Mouse (Mus musculus) neural tube, embryonic 14.5 days (tissue): ENCODE data around the gene Magix. TPM values are rescaled to one million over a fixed set of nuclear protein-coding genes. Genes with fewer than 3 reads are reported as not detected.

Experiments used
- ATAC-seq: fragments of 200-750 bp; cut with Nextera tagmentation; 2 replicates; pipeline ENCODE4 v1.8.0; 2017; ENCODE audit warnings: low read depth, mild to moderate bottlenecking, moderate TSS enrichment, moderate library complexity
- H3K27ac ChIP-seq: fragments of 300-500 bp; sonication (generic); 2 replicates; pipeline ENCODE4 v1.5.1; 2014; ENCODE audit warnings: low read depth, mild to moderate bottlenecking, control low read depth, low read length, moderate library complexity, mixed read lengths
- H3K27me3 ChIP-seq: fragments of 300-500 bp; sonication (generic); 2 replicates; pipeline ENCODE4 v1.6.1; 2014; ENCODE audit warnings: low read length; ENCODE audit not compliant: control insufficient read depth, insufficient read depth
- H3K36me3 ChIP-seq: fragments of 300-500 bp; sonication (generic); 2 replicates; pipeline ENCODE4 v1.6.1; 2014; ENCODE audit warnings: low read length, mixed read lengths; ENCODE audit not compliant: control insufficient read depth, insufficient read depth
- H3K4me1 ChIP-seq: fragments of 300-500 bp; sonication (generic); 2 replicates; pipeline ENCODE4 v1.6.1; 2014; ENCODE audit warnings: low read length; ENCODE audit not compliant: control insufficient read depth, insufficient read depth
- H3K4me2 ChIP-seq: fragments of 300-500 bp; sonication (generic); 2 replicates; pipeline ENCODE4 v1.6.1; 2014; ENCODE audit warnings: mild to moderate bottlenecking, low read depth, low read length, control low read depth
- H3K4me3 ChIP-seq: fragments of 300-500 bp; sonication (generic); 2 replicates; pipeline ENCODE4 v1.5.1; 2014; ENCODE audit warnings: low read depth, low read length, control low read depth, mixed read lengths
- H3K9ac ChIP-seq: fragments of 300-500 bp; sonication (generic); replicated peaks from 2 replicates; pipeline ENCODE4 v1.6.1; 2014; ENCODE audit warnings: low read depth, mild to moderate bottlenecking, control low read depth, low read length, mixed read lengths
- H3K9me3 ChIP-seq: fragments of 300-500 bp; sonication (generic); 2 replicates; pipeline ENCODE4 v1.6.1; 2016; ENCODE audit warnings: low read length; ENCODE audit not compliant: control insufficient read depth
- WGBS: fragments of 180-500 bp; shearing (Covaris S2); extraction: QIAGEN DNeasy Blood & Tissue Kit; methylation state at CpG from one replicate; pipeline ENCODE4 v1.1.7; 2014; 5-methylcytosine and 5-hydroxymethylcytosine counted together
- polyA plus RNA-seq: library from polyadenylated mRNA; unstranded; fragments of >200 nt; fragmentation: Nextera tagmentation; extraction: Ambion mirVana; gene quantifications from 2 replicates; pipeline ENCODE4 v1.2.1, GENCODE M21; 2014

Magix gene
- polyA plus RNA-seq = 0.20 TPM in 1 of 2 replicates, not detected in the other

- H3K36me3 ChIP-seq = no peaks in the 10 kb centered on the region
- no peak within 1 kb of the TSS for H3K9ac ChIP-seq
- no peak for ATAC-seq
- no peaks in the 10 kb centered on the region for H3K9me3 ChIP-seq
- no peak within 1 kb of the TSS for H3K4me3 ChIP-seq
- no peak within 1 kb of the TSS for H3K27ac ChIP-seq
- no peaks in the 10 kb centered on the region for H3K4me1 ChIP-seq
- no peaks in the 10 kb centered on the region for H3K27me3 ChIP-seq
- peak within 1 kb of the TSS; percentile 32 for H3K4me2 ChIP-seq
- WGBS = 76% methylated on average over 13 of the region's 14 CpGs
Observed at GRCm38 (mm10) chrX:7680864-7681263, at the start of gene Magix. TSS of gene Magix (minus strand) at chrX:7681251.

GRCm38 (mm10) chrX:7728922-7729265 is 47.8 kb upstream of the Magix start:
- Histone ChIP-seq H3K9me3 (no peaks in the 10 kb centered on the region), H3K4me1 (no peaks in the 10 kb centered on the region), H3K36me3 (no peaks in the 10 kb centered on the region), H3K4me2 (peak overlapping the region; percentile 53), H3K9ac (peak overlapping the region; percentile 50), H3K27ac (peak overlapping the region; percentile 73), H3K4me3 (peak overlapping the region; percentile 39), H3K27me3 (no peaks in the 10 kb centered on the region)
- ATAC-seq = no peak
- 25% methylated on average over 4 of the region's 4 CpGs for WGBS

- peak within 1 kb of the TSS; percentile 50 for H3K9ac ChIP-seq
- H3K27me3 ChIP-seq = no peaks in the 10 kb centered on the region
- no peaks in the 10 kb centered on the region for H3K36me3 ChIP-seq
- no peaks in the 10 kb centered on the region for H3K9me3 ChIP-seq
- 15% methylated on average over 42 of the region's 42 CpGs for WGBS
- H3K4me2 ChIP-seq = peak within 1 kb of the TSS; percentile 53
- ATAC-seq = peak; percentile 94
- H3K4me1 ChIP-seq = no peaks in the 10 kb centered on the region
- peak within 1 kb of the TSS; percentile 73 for H3K27ac ChIP-seq
- peak within 1 kb of the TSS; percentile 39 for H3K4me3 ChIP-seq
Observed at GRCm38 (mm10) chrX:7728215-7728921, 47.3 kb upstream of the Magix start, which contains the start of gene Praf2. TSS of gene Praf2 (plus strand) at chrX:7728439.

- H3K4me3 ChIP-seq = no peak overlapping the region
- WGBS = 93% methylated on average over 13 of the region's 13 CpGs
- no peak for ATAC-seq
- no peak overlapping the region for H3K9ac ChIP-seq
- H3K27me3 ChIP-seq = no peaks in the 10 kb centered on the region
- no peak overlapping the region for H3K4me2 ChIP-seq
- H3K36me3 ChIP-seq = no peaks in the 10 kb centered on the region
- no peaks in the 10 kb centered on the region for H3K9me3 ChIP-seq
- H3K27ac ChIP-seq = no peak overlapping the region
- 0 out of 2 replicates have a peak, but pooled peaks cover 5% of the 10 kb centered on the region for H3K4me1 ChIP-seq
Observed at GRCm38 (mm10) chrX:7727176-7727575, 46.1 kb upstream of the Magix start.

GRCm38 (mm10) chrX:7725841-7726240 is 44.8 kb upstream of the Magix start:
- no peak overlapping the region for H3K9ac ChIP-seq
- no peaks in the 10 kb centered on the region for H3K9me3 ChIP-seq
- H3K4me1 ChIP-seq = 0 out of 2 replicates have a peak, but pooled peaks cover 5% of the 10 kb centered on the region
- no peaks in the 10 kb centered on the region for H3K27me3 ChIP-seq
- no peak overlapping the region for H3K4me2 ChIP-seq
- no peak for ATAC-seq
- H3K36me3 ChIP-seq = no peaks in the 10 kb centered on the region
- H3K4me3 ChIP-seq = no peak overlapping the region
- no peak overlapping the region for H3K27ac ChIP-seq
- WGBS = 82% methylated on average over 8 of the region's 12 CpGs

GRCm38 (mm10) chrX:7724135-7724534 is 43.1 kb upstream of the Magix start:
- Histone ChIP-seq H3K27me3 (no peaks in the 10 kb centered on the region), H3K36me3 (no peaks in the 10 kb centered on the region), H3K9ac (no peak overlapping the region), H3K4me3 (no peak overlapping the region), H3K9me3 (no peaks in the 10 kb centered on the region), H3K27ac (no peak overlapping the region), H3K4me1 (0 out of 2 replicates have a peak, but pooled peaks cover 5% of the 10 kb centered on the region), H3K4me2 (no peak overlapping the region)
- WGBS = 86% methylated on average over 7 of the region's 7 CpGs
- no peak for ATAC-seq

GRCm38 (mm10) chrX:7722691-7723090 is 41.6 kb upstream of the Magix start:
- no peak overlapping the region for H3K27ac ChIP-seq
- 31% methylated on average over 4 of the region's 4 CpGs for WGBS
- no peaks in the 10 kb centered on the region for H3K27me3 ChIP-seq
- H3K9ac ChIP-seq = peak overlapping the region; percentile 17
- no peak for ATAC-seq
- H3K4me2 ChIP-seq = peak overlapping the region; percentile 57
- H3K9me3 ChIP-seq = no peaks in the 10 kb centered on the region
- no peaks in the 10 kb centered on the region for H3K36me3 ChIP-seq
- H3K4me1 ChIP-seq = 0 out of 2 replicates have a peak, but pooled peaks cover 5% of the 10 kb centered on the region
- H3K4me3 ChIP-seq = peak overlapping the region; percentile 47

GRCm38 (mm10) chrX:7722282-7722611 is 41.2 kb upstream of the Magix start:
- H3K36me3 ChIP-seq = no peaks in the 10 kb centered on the region
- H3K27ac ChIP-seq = peak overlapping the region; percentile 55
- H3K4me1 ChIP-seq = 0 out of 2 replicates have a peak, but pooled peaks cover 5% of the 10 kb centered on the region
- peak overlapping the region; percentile 47 for H3K4me3 ChIP-seq
- ATAC-seq = no peak
- no peaks in the 10 kb centered on the region for H3K9me3 ChIP-seq
- WGBS = 17% methylated on average over 11 of the region's 11 CpGs
- no peaks in the 10 kb centered on the region for H3K27me3 ChIP-seq
- H3K4me2 ChIP-seq = peak overlapping the region; percentile 57
- H3K9ac ChIP-seq = peak overlapping the region; percentile 17

- H3K4me2 ChIP-seq = peak within 1 kb of the TSS; percentile 57
- no peaks in the 10 kb centered on the region for H3K27me3 ChIP-seq
- peak within 1 kb of the TSS; percentile 47 for H3K4me3 ChIP-seq
- peak within 1 kb of the TSS; percentile 55 for H3K27ac ChIP-seq
- WGBS = 19% methylated on average over 22 of the region's 22 CpGs
- 0 out of 2 replicates have a peak, but pooled peaks cover 5% of the 10 kb centered on the region for H3K4me1 ChIP-seq
- no peaks in the 10 kb centered on the region for H3K9me3 ChIP-seq
- H3K36me3 ChIP-seq = no peaks in the 10 kb centered on the region
- H3K9ac ChIP-seq = peak within 1 kb of the TSS; percentile 17
- ATAC-seq = peak; percentile 92
Observed at GRCm38 (mm10) chrX:7721514-7722281, 40.6 kb upstream of the Magix start, which contains the start of gene Gm45208. TSS of gene Gm45208 (plus strand) at chrX:7722245.
